Mouse (Mus musculus): ENCODE data around the gene Anapc2. TPM values are rescaled to one million over a fixed set of nuclear protein-coding genes. Genes with fewer than 3 reads are reported as not detected.

Anapc2 gene
- polyA plus RNA-seq, 1 experiment from 2014 or later = 143 TPM

GRCm38 (mm10) chr2:25293706-25294105 lies 21.4 kb downstream of the Anapc2 start:
- 78% methylated on average over 9 of the region's 9 CpGs for WGBS
- no peak overlapping the region for H3K4me3 ChIP-seq
- H3K4me1 ChIP-seq (replicated peaks) = peaks cover 39% of the 10 kb centered on the region
- peaks cover 22% of the 10 kb centered on the region; the same call in 1 of the 2 replicates for H3K36me3 ChIP-seq
- no peak for ATAC-seq (ENCODE audit: low FRiP score, low read depth)
- H3K9me3 ChIP-seq = no peaks in the 10 kb centered on the region
- no peak overlapping the region for H3K27ac ChIP-seq (replicated peaks)
- H3K27me3 ChIP-seq = peaks cover 83% of the 10 kb centered on the region
- no peak overlapping the region for H3K4me2 ChIP-seq
- H3K9ac ChIP-seq = no peak overlapping the region

- no peak for ATAC-seq (ENCODE audit: low FRiP score, low read depth)
- H3K4me1 ChIP-seq (replicated peaks) = peaks cover 7% of the 10 kb centered on the region
- no peak overlapping the region for H3K27ac ChIP-seq (replicated peaks)
- H3K4me3 ChIP-seq = no peak overlapping the region
- H3K36me3 ChIP-seq = peaks cover 29% of the 10 kb centered on the region
- WGBS = 88% methylated on average over 8 of the region's 8 CpGs
- H3K9ac ChIP-seq = no peak overlapping the region
- no peaks in the 10 kb centered on the region for H3K9me3 ChIP-seq
- no peak overlapping the region for H3K4me2 ChIP-seq
- H3K27me3 ChIP-seq = peaks cover 51% of the 10 kb centered on the region
These were observed 24.8 kb downstream of the Anapc2 start for GRCm38 (mm10) chr2:25297093-25297492.

- 85% methylated on average over 10 of the region's 10 CpGs for WGBS
- Histone ChIP-seq H3K9ac (no peak overlapping the region), H3K36me3 (peaks cover 32% of the 10 kb centered on the region), H3K4me1 (replicated peaks) (no peaks in the 10 kb centered on the region), H3K4me2 (no peak overlapping the region), H3K9me3 (no peaks in the 10 kb centered on the region), H3K27ac (replicated peaks) (no peak overlapping the region), H3K4me3 (no peak overlapping the region), H3K27me3 (peaks cover 44% of the 10 kb centered on the region)
- ATAC-seq (ENCODE audit: low FRiP score, low read depth) = no peak
These were observed 25.8 kb downstream of the Anapc2 start for GRCm38 (mm10) chr2:25298046-25298445.

GRCm38 (mm10) chr2:25303452-25303851 lies 31.2 kb downstream of the Anapc2 start:
- Histone ChIP-seq H3K4me3 (no peak overlapping the region), H3K36me3 (peaks cover 16% of the 10 kb centered on the region), H3K27ac (replicated peaks) (no peak overlapping the region), H3K4me2 (no peak overlapping the region), H3K9me3 (no peaks in the 10 kb centered on the region), H3K4me1 (replicated peaks) (peaks cover 12% of the 10 kb centered on the region), H3K9ac (no peak overlapping the region), H3K27me3 (peaks cover 30% of the 10 kb centered on the region)
- 57% methylated on average over 3 of the region's 3 CpGs for WGBS
- ATAC-seq (ENCODE audit: low FRiP score, low read depth) = no peak

GRCm38 (mm10) chr2:25303931-25304656 lies 31.8 kb downstream of the Anapc2 start:
- peaks cover 23% of the 10 kb centered on the region for H3K36me3 ChIP-seq

GRCm38 (mm10) chr2:25304657-25305541 lies 32.6 kb downstream of the Anapc2 start:
- Histone ChIP-seq H3K4me3 (peak overlapping the region; percentile 42), H3K27ac (replicated peaks) (peak overlapping the region; percentile 63), H3K4me1 (replicated peaks) (peaks cover 12% of the 10 kb centered on the region), H3K27me3 (peaks cover 42% of the 10 kb centered on the region), H3K9me3 (no peaks in the 10 kb centered on the region), H3K9ac (peak overlapping the region; percentile 49), H3K36me3 (peaks cover 26% of the 10 kb centered on the region), H3K4me2 (peak overlapping the region; percentile 69)
- ATAC-seq (ENCODE audit: low FRiP score, low read depth) = peak; percentile 88
- WGBS = 4% methylated on average over 45 of the region's 45 CpGs

More at GRCm38 (mm10) chr2:25303931-25304656, 31.8 kb downstream of the Anapc2 start:
- Histone ChIP-seq H3K9me3 (no peaks in the 10 kb centered on the region), H3K27me3 (peaks cover 34% of the 10 kb centered on the region), H3K27ac (replicated peaks) (0 out of 2 replicates have a peak overlapping the region, but pooled peaks have one; percentile 35), H3K4me2 (peak overlapping the region; percentile 69), H3K9ac (no peak overlapping the region), H3K4me3 (peak overlapping the region; percentile 42; the same call in 1 of the 2 replicates), H3K4me1 (replicated peaks) (peaks cover 12% of the 10 kb centered on the region)
- no peak for ATAC-seq (ENCODE audit: low FRiP score, low read depth)
- WGBS = 64% methylated on average over 7 of the region's 7 CpGs

- Histone ChIP-seq H3K27me3 (peaks cover 51% of the 10 kb centered on the region), H3K9me3 (no peaks in the 10 kb centered on the region), H3K27ac (replicated peaks) (peak overlapping the region; percentile 63; the same call in 1 of the 2 replicates), H3K4me1 (replicated peaks) (peaks cover 12% of the 10 kb centered on the region), H3K4me3 (peak overlapping the region; percentile 42), H3K9ac (peak overlapping the region; percentile 49), H3K36me3 (peaks cover 31% of the 10 kb centered on the region), H3K4me2 (peak overlapping the region; percentile 69)
- peak; percentile 55; the same call in 1 of the 2 replicates for ATAC-seq (ENCODE audit: low FRiP score, low read depth)
- 51% methylated on average over 14 of the region's 14 CpGs for WGBS
These were observed 33.5 kb downstream of the Anapc2 start for GRCm38 (mm10) chr2:25305587-25306359.

- H3K27me3 ChIP-seq = peaks cover 81% of the 10 kb centered on the region
- 53% methylated on average over 10 of the region's 10 CpGs for WGBS
These were observed 37.9 kb downstream of the Anapc2 start for GRCm38 (mm10) chr2:25310180-25310579.

GRCm38 (mm10) chr2:25310969-25311368 lies 38.7 kb downstream of the Anapc2 start:
- peaks cover 61% of the 10 kb centered on the region for H3K36me3 ChIP-seq
- WGBS = 7% methylated on average over 21 of the region's 22 CpGs
- no peaks in the 10 kb centered on the region for H3K4me1 ChIP-seq (replicated peaks)
- no peak overlapping the region for H3K9ac ChIP-seq
- no peak overlapping the region for H3K27ac ChIP-seq (replicated peaks)
- no peaks in the 10 kb centered on the region for H3K9me3 ChIP-seq
- H3K4me2 ChIP-seq = no peak overlapping the region
- no peak; the same call in 1 of the 2 replicates for ATAC-seq (ENCODE audit: low FRiP score, low read depth)
- peaks cover 89% of the 10 kb centered on the region for H3K27me3 ChIP-seq
- H3K4me3 ChIP-seq = no peak overlapping the region

More at GRCm38 (mm10) chr2:25310180-25310579, 37.9 kb downstream of the Anapc2 start:
- H3K36me3 ChIP-seq = peaks cover 53% of the 10 kb centered on the region
- H3K4me1 ChIP-seq (replicated peaks) = peaks cover 4% of the 10 kb centered on the region
- no peak overlapping the region for H3K4me3 ChIP-seq
- H3K9me3 ChIP-seq = no peaks in the 10 kb centered on the region
- no peak overlapping the region for H3K4me2 ChIP-seq
- ATAC-seq (ENCODE audit: low FRiP score, low read depth) = no peak
- no peak overlapping the region for H3K9ac ChIP-seq
- H3K27ac ChIP-seq (replicated peaks) = no peak overlapping the region

- no peak overlapping the region for H3K4me2 ChIP-seq
- H3K36me3 ChIP-seq = peaks cover 62% of the 10 kb centered on the region
- 12% methylated on average over 11 of the region's 11 CpGs for WGBS
- peaks cover 3% of the 10 kb centered on the region for H3K4me1 ChIP-seq (replicated peaks)
- peak; percentile 24; the same call in 1 of the 2 replicates for ATAC-seq (ENCODE audit: low FRiP score, low read depth)
- H3K27me3 ChIP-seq = peaks cover 94% of the 10 kb centered on the region
- no peaks in the 10 kb centered on the region for H3K9me3 ChIP-seq
- H3K27ac ChIP-seq (replicated peaks) = no peak overlapping the region
- no peak overlapping the region for H3K9ac ChIP-seq
- H3K4me3 ChIP-seq = no peak overlapping the region
These were observed 39.2 kb downstream of the Anapc2 start for GRCm38 (mm10) chr2:25311491-25311891.
